In genomic region chr17:44540699-44541098, GRCm38 (mm10) we compare ENCODE assay signal across 21 mouse cellular contexts.
A peak's percentile ranks its signal among the peaks of the same experiment; 100 is the strongest.
DNase-seq lines count a peak whose midpoint lies in the region; ATAC-seq and TF ChIP-seq lines count a peak whose summit lies in the region.
"Had no signal": no experiment of that assay in that cellular context is flagged by ENCODE, and none has a peak within 500 bp of the region (broad histone marks: within the 10 kb centered on the region; RNA-seq: fewer than 3 reads in every experiment).

No protein-coding gene starts in this region.

- no peaks in the 10 kb centered on the region for H3K27me3 ChIP-seq in liver, postnatal 0 days (ENCODE audit: insufficient read depth, low read length)
- H3K27me3 ChIP-seq: hindbrain, embryonic 13.5 days; midbrain, embryonic 13.5 days; stomach, embryonic 15.5 days had no signal

- H3K27ac ChIP-seq in liver, postnatal 0 days (ENCODE audit: low read depth): no peak overlapping the region
- no peak overlapping the region for H3K27ac ChIP-seq in ES-E14 (ENCODE audit: insufficient read depth, low read depth, low read length, poor library complexity, severe bottlenecking)
- no peak overlapping the region for H3K27ac ChIP-seq in bone marrow, adult 2 months (ENCODE audit: control insufficient read depth, insufficient read depth, low read depth, low read length, poor library complexity)
- H3K27ac ChIP-seq: heart, adult 2 months; heart, embryonic 15.5 days; hindbrain, embryonic 13.5 days; limb, embryonic 12.5 days; liver, embryonic 14.5 days; macrophage; midbrain, embryonic 13.5 days; stomach, embryonic 15.5 days had no signal

- intact Hi-C loops in left cerebral cortex, postnatal 4 days (cut with DNase I): no loop called here

- in situ Hi-C loops in ES-E14 (cut with MboI; ENCODE audit: low sequenced_read_pairs in 2 of 2, unreplicated experiment in 2 of 2): no loop called here

- TF ChIP-seq CTCF in liver, postnatal 0 days (IDR thresholded peaks at IDR 0.05; ENCODE audit: low read depth): peak; percentile 35
- peak; percentile 53 for TF ChIP-seq CTCF in bone marrow, adult 2 months (IDR thresholded peaks at IDR 0.05; ENCODE audit: control insufficient read depth, insufficient read depth, low read length)

- no peak for TF ChIP-seq POLR2A in bone marrow, adult 2 months (IDR thresholded peaks at IDR 0.05; ENCODE audit: borderline replicate concordance, control insufficient read depth, low read depth, low read length)

- H3K36me3 ChIP-seq in liver, postnatal 0 days (replicated peaks; ENCODE audit: insufficient read depth, low read length): no peaks in the 10 kb centered on the region
- no peaks in the 10 kb centered on the region for H3K36me3 ChIP-seq in ES-E14 (ENCODE audit: control insufficient read depth, insufficient read depth, low read length, poor library complexity, severe bottlenecking)
- H3K36me3 ChIP-seq: heart, embryonic 15.5 days; hindbrain, embryonic 13.5 days; limb, embryonic 12.5 days; midbrain, embryonic 13.5 days; stomach, embryonic 15.5 days had no signal

- H3K4me2 ChIP-seq in liver, postnatal 0 days (ENCODE audit: low read depth, low read length): no peak overlapping the region
- H3K4me2 ChIP-seq: heart, embryonic 15.5 days; hindbrain, embryonic 13.5 days; limb, embryonic 12.5 days; midbrain, embryonic 13.5 days; stomach, embryonic 15.5 days had no signal

- H3K4me1 ChIP-seq in liver, postnatal 0 days (ENCODE audit: insufficient read depth): no peaks in the 10 kb centered on the region
- no peaks in the 10 kb centered on the region for H3K4me1 ChIP-seq in ES-E14 (ENCODE audit: control insufficient read depth in 2 of 2, insufficient read depth in 2 of 2, low read length in 2 of 2, poor library complexity in 1 of 2)
- H3K4me1 ChIP-seq in bone marrow, adult 2 months (ENCODE audit: control insufficient read depth, insufficient read depth, low read length): no peaks in the 10 kb centered on the region
- H3K4me1 ChIP-seq: heart, embryonic 15.5 days; hindbrain, embryonic 13.5 days; midbrain, embryonic 13.5 days; stomach, embryonic 15.5 days had no signal

- H3K4me3 ChIP-seq in liver, postnatal 0 days (ENCODE audit: low read depth, low read length): no peak overlapping the region
- H3K4me3 ChIP-seq in ES-E14 (ENCODE audit: insufficient read depth in 1 of 2, low read depth in 1 of 2, low read length in 2 of 2, poor library complexity in 1 of 2, severe bottlenecking in 1 of 2): no peak overlapping the region
- H3K4me3 ChIP-seq in bone marrow, adult 2 months (replicated peaks; ENCODE audit: control insufficient read depth, low read depth, low read length): no peak overlapping the region
- H3K4me3 ChIP-seq: heart, adult 2 months; heart, embryonic 15.5 days; hindbrain, embryonic 13.5 days; limb, embryonic 12.5 days; midbrain, embryonic 13.5 days; myocyte; stomach, embryonic 15.5 days had no signal

- H3K9me3 ChIP-seq in liver, postnatal 0 days (ENCODE audit: low read length): no peaks in the 10 kb centered on the region
- H3K9me3 ChIP-seq in ES-E14 (ENCODE audit: control insufficient read depth, insufficient read depth, low read depth, low read length): no peaks in the 10 kb centered on the region
- H3K9me3 ChIP-seq: heart, embryonic 15.5 days; hindbrain, embryonic 13.5 days; limb, embryonic 12.5 days; midbrain, embryonic 13.5 days; stomach, embryonic 15.5 days had no signal

- 31% methylated on average over 5 of the region's 5 CpGs for WGBS in liver, postnatal 0 days (ENCODE audit: insufficient replicate concordance)
- WGBS in bone marrow, adult 2 months: 48% methylated on average over 5 of the region's 5 CpGs

- no peak for ATAC-seq in liver, postnatal 0 days
- ATAC-seq in hematopoietic stem cell, adult 5-6 weeks (replicated peaks in 1 of 2; ENCODE audit: insufficient read depth in 1 of 2, low FRiP score in 2 of 2, low TSS enrichment in 1 of 2, low read depth in 1 of 2, poor library complexity in 2 of 2, severe bottlenecking in 2 of 2): peak; percentile 19 to 42; a peak in 2 of 4 replicates
- ATAC-seq in monocyte, adult 5-6 weeks (replicated peaks; ENCODE audit: insufficient number of reproducible peaks, low FRiP score, low TSS enrichment, poor library complexity, severe bottlenecking): no peak
- ATAC-seq: forebrain, embryonic 16.5 days; midbrain, embryonic 13.5 days had no signal

- H3K9ac ChIP-seq in liver, postnatal 0 days (replicated peaks): no peak overlapping the region
- H3K9ac ChIP-seq in ES-E14 (ENCODE audit: insufficient read depth, low read depth, low read length, poor library complexity, severe bottlenecking): no peak overlapping the region
- H3K9ac ChIP-seq: heart, embryonic 15.5 days; hindbrain, embryonic 13.5 days; limb, embryonic 12.5 days; liver, embryonic 14.5 days; midbrain, embryonic 13.5 days; stomach, embryonic 15.5 days had no signal

- TF ChIP-seq EP300 in liver, postnatal 0 days (IDR thresholded peaks at IDR 0.05; ENCODE audit: low read depth): no peak

- no peak for DNase-seq in liver, postnatal 0 days
- no peak for DNase-seq in liver
- DNase-seq in ES-E14 (ENCODE audit: low read depth, low spot score): peak; percentile 2
- DNase-seq in gastrocnemius, postnatal 10 days: no peak
- DNase-seq in left cerebral cortex, postnatal 4 days: no peak
- DNase-seq: adrenal gland, adult 8-10 months; cerebellum, adult 18-20 months; heart, adult 2 months; thymus, postnatal 25 days had no signal

TF ChIP-seq in ES-E14, 5 proteins besides CTCF, POLR2A, EP300 and RAD21:
- TF ChIP-seq ZC3H11A (IDR thresholded peaks at IDR 0.05; ENCODE audit: borderline replicate concordance, low read depth, low read length) (no peak), CHD2 (IDR thresholded peaks at IDR 0.05; ENCODE audit: low read depth, low read length) (no peak), MAFK (IDR thresholded peaks at IDR 0.05; ENCODE audit: insufficient read depth, low read depth, low read length) (no peak), HCFC1 (IDR thresholded peaks at IDR 0.05; ENCODE audit: borderline replicate concordance, insufficient read depth, low read length) (no peak), ZNF384 (IDR thresholded peaks at IDR 0.05; ENCODE audit: low read depth, low read length) (no peak)

Comparison
In these comparisons a context has a peak if more than half of its experiments do, and no peak if none do; other contexts are left out.
1. ATAC-seq: peak in hematopoietic stem cell, adult 5-6 weeks (2 of 2); none in liver, postnatal 0 days (single experiment) and monocyte, adult 5-6 weeks (single experiment).